Mouse (Mus musculus): ENCODE measurements around the gene Slc45a1. TPM values are rescaled to one million over a fixed set of nuclear protein-coding genes. Genes with fewer than 3 reads are reported as not detected.

Gene Slc45a1
- polyA plus RNA-seq, 1 experiment from 2014 or later = not detected

DNA sequence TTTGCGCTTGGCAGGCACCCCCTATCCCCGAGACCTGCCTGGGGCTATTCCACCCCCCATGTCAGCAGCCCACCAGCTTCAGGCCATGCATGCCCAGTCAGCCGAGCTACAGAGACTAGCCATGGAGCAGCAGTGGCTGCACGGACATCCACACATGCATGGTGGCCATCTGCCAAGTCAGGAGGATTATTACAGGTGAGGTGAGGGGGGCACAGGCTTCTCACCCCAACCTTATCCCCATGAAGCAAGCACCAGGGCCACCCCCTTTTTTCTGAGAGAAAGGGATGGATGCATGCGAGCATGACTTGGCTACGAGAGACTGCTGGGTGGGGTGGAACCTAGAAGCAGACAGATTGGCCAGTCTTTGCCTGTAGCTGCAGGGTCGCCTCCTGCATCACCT is 33.0 kb downstream of the Slc45a1 start:
- Histone ChIP-seq H3K9ac (no peak overlapping the region), H3K27me3 (ENCODE audit: insufficient read depth, low read length) (no peaks in the 10 kb centered on the region), H3K27ac (ENCODE audit: low read depth) (no peak overlapping the region), H3K4me3 (ENCODE audit: low read depth, low read length) (no peak overlapping the region), H3K4me2 (no peak overlapping the region), H3K9me3 (ENCODE audit: low read depth, low read length) (no peaks in the 10 kb centered on the region), H3K36me3 (ENCODE audit: insufficient read depth) (peaks cover 87% of the 10 kb centered on the region), H3K4me1 (ENCODE audit: insufficient read depth) (no peaks in the 10 kb centered on the region)
- DNase-seq (no peak), ATAC-seq (ENCODE audit: insufficient read depth) (no peak)
- no peak for TF ChIP-seq CTCF (IDR thresholded peaks at IDR 0.05; ENCODE audit: low read depth)
- 88% methylated on average over 7 of the region's 7 CpGs for WGBS

DNA sequence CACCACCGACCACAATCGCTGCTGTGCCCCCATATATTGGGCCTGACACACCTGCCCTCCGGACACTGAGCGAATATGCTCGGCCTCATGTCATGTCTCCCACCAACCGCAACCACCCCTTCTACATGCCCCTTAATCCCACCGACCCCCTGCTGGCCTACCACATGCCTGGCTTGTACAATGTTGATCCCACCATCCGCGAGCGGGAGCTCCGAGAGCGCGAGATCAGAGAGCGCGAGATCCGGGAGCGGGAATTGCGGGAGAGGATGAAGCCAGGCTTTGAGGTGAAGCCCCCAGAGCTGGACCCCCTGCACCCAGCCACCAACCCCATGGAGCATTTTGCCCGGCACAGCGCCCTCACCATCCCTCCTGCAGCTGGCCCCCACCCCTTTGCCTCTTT is 35.1 kb downstream of the Slc45a1 start:
- H3K4me3 ChIP-seq (ENCODE audit: low read depth, low read length) = no peak overlapping the region
- H3K27me3 ChIP-seq (ENCODE audit: insufficient read depth, low read length) = no peaks in the 10 kb centered on the region

DNA sequence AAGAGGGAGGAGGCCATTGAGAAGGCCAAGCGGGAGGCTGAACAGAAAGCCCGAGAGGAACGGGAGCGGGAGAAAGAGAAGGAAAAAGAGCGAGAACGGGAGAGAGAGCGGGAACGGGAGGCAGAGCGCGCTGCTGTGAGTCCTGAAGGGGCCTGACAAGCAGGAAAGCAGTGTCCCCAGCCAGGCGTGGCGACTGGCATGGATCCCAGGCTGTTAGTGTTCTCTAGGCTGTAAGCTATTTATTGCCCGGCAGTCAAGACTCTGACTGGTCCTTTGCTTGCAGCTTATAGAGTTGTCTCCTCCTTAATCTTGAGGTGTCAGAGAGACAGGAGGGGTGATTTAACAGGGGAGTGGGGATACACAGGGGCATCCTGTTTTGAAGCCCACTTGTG is 35.9 kb downstream of the Slc45a1 start:
- H3K4me2 ChIP-seq = no peak overlapping the region
- WGBS = 77% methylated on average over 13 of the region's 13 CpGs
- no peak overlapping the region for H3K27ac ChIP-seq (ENCODE audit: low read depth)
- ATAC-seq (ENCODE audit: insufficient read depth) = no peak
- no peak overlapping the region; the same call in 1 of the 2 replicates for H3K9ac ChIP-seq
- no peak for TF ChIP-seq CTCF (IDR thresholded peaks at IDR 0.05; ENCODE audit: low read depth)
- peaks cover 96% of the 10 kb centered on the region for H3K36me3 ChIP-seq (ENCODE audit: insufficient read depth)
- no peak overlapping the region for H3K4me3 ChIP-seq (ENCODE audit: low read depth, low read length)
- peak; percentile 61 for DNase-seq
- H3K27me3 ChIP-seq (ENCODE audit: insufficient read depth, low read length) = no peaks in the 10 kb centered on the region
- H3K9me3 ChIP-seq (ENCODE audit: low read depth, low read length) = no peaks in the 10 kb centered on the region
- no peaks in the 10 kb centered on the region for H3K4me1 ChIP-seq (ENCODE audit: insufficient read depth)

More for the DNA sequence above, 35.1 kb downstream of the Slc45a1 start:
- DNase-seq (no peak), ATAC-seq (ENCODE audit: insufficient read depth) (no peak)
- Histone ChIP-seq H3K4me1 (ENCODE audit: insufficient read depth) (no peaks in the 10 kb centered on the region), H3K27ac (ENCODE audit: low read depth) (no peak overlapping the region), H3K36me3 (ENCODE audit: insufficient read depth) (peaks cover 94% of the 10 kb centered on the region), H3K9me3 (ENCODE audit: low read depth, low read length) (no peaks in the 10 kb centered on the region), H3K4me2 (no peak overlapping the region), H3K9ac (no peak overlapping the region)
- 95% methylated on average over 20 of the region's 20 CpGs for WGBS
- no peak for TF ChIP-seq CTCF (IDR thresholded peaks at IDR 0.05; ENCODE audit: low read depth)

DNA sequence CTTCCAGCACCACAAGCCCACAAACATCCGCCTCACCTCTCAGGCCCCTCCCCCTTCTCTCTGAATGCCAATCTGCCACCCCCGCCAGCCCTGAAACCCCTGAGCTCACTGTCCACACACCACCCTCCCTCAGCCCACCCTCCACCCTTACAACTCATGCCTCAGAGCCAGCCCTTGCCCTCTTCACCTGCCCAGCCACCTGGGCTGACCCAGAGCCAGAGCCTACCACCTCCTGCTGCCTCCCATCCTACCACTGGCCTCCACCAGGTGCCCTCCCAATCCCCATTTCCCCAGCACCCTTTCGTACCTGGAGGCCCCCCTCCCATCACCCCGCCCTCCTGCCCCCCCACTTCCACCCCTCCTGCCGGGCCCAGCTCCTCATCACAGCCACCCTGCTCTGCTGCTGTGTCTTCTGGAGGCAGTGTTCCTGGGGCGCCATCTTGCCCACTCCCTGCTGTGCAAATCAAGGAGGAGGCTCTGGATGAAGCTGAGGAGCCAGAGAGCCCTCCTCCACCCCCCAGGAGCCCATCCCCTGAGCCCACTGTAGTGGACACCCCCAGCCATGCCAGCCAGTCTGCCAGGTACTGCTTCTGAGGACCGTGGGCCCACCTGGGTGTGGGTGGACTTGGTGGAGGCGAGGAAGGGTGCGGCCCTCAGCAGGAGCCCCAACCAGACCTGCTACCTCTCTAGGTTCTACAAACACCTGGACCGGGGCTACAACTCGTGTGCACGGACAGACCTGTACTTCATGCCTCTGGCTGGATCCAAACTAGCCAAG is 36.5 kb downstream of the Slc45a1 start:
- no peak for TF ChIP-seq CTCF (IDR thresholded peaks at IDR 0.05; ENCODE audit: low read depth)
- H3K27me3 ChIP-seq (ENCODE audit: insufficient read depth, low read length) = no peaks in the 10 kb centered on the region
- H3K4me1 ChIP-seq (ENCODE audit: insufficient read depth) = no peaks in the 10 kb centered on the region
- ATAC-seq (ENCODE audit: insufficient read depth) (no peak), DNase-seq (no peak)
- no peak overlapping the region; the same call in 1 of the 2 replicates for H3K9ac ChIP-seq
- WGBS = 84% methylated on average over 12 of the region's 12 CpGs
- H3K36me3 ChIP-seq (ENCODE audit: insufficient read depth) = peaks cover 96% of the 10 kb centered on the region
- H3K4me3 ChIP-seq (ENCODE audit: low read depth, low read length) = no peak overlapping the region
- no peaks in the 10 kb centered on the region for H3K9me3 ChIP-seq (ENCODE audit: low read depth, low read length)
- H3K27ac ChIP-seq (ENCODE audit: low read depth) = no peak overlapping the region
- H3K4me2 ChIP-seq = no peak overlapping the region

DNA sequence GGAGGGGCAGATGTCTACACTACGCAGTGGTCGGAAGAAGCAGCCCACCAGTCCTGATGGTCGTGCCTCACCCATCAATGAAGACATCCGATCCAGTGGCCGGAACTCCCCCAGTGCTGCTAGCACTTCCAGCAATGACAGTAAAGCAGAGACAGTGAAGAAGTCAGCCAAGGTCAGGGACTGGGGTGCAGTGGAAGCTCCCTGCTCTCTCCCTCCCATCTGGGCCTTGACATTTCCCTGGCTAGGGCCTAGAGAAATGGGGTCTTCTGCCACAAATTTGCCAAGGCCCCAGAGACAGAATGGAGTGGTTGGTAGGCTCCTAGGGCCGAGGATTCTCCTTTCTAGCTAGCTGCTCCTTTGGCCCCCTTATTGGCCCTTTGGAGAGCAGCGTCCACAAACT is 38.3 kb downstream of the Slc45a1 start:
- peaks cover 91% of the 10 kb centered on the region for H3K36me3 ChIP-seq (ENCODE audit: insufficient read depth)

DNA sequence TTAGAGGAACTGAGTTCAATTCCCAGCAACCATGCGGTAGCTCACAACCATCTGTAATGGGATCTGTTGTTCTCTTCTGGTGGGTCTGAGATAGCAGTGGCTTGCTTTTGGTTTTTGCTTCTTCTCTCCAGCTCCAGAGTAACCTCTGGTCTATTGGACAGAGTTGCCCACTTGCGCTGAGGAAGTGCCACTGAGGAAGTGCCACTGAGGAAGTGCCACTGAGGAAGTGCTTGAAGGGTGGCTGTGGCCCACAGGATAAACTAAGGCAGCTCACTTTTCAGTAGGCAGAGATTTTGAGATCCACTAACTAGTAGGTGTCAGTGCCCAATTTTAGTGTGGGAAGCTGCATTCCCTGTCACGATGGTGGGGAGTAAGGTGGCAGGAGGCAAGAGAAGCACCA is 43.3 kb downstream of the Slc45a1 start:
- no peak for ATAC-seq (ENCODE audit: insufficient read depth)
- no peaks in the 10 kb centered on the region for H3K4me1 ChIP-seq (ENCODE audit: insufficient read depth)
- no peak overlapping the region for H3K4me2 ChIP-seq
- TF ChIP-seq CTCF (IDR thresholded peaks at IDR 0.05; ENCODE audit: low read depth) = no peak
- no peaks in the 10 kb centered on the region for H3K27me3 ChIP-seq (ENCODE audit: insufficient read depth, low read length)
- peaks cover 44% of the 10 kb centered on the region for H3K36me3 ChIP-seq (ENCODE audit: insufficient read depth)
- H3K4me3 ChIP-seq (ENCODE audit: low read depth, low read length) = no peak overlapping the region
- no peak for DNase-seq
- no peaks in the 10 kb centered on the region for H3K9me3 ChIP-seq (ENCODE audit: low read depth, low read length)
- WGBS = 91% methylated on average over 3 of the region's 3 CpGs
- H3K27ac ChIP-seq (ENCODE audit: low read depth) = no peak overlapping the region
- H3K9ac ChIP-seq = no peak overlapping the region

More for the DNA sequence above, 38.3 kb downstream of the Slc45a1 start:
- H3K9ac ChIP-seq = no peak overlapping the region
- H3K27ac ChIP-seq (ENCODE audit: low read depth) = no peak overlapping the region
- 86% methylated on average over 7 of the region's 7 CpGs for WGBS
- H3K27me3 ChIP-seq (ENCODE audit: insufficient read depth, low read length) = no peaks in the 10 kb centered on the region
- H3K4me2 ChIP-seq = no peak overlapping the region
- H3K4me3 ChIP-seq (ENCODE audit: low read depth, low read length) = no peak overlapping the region
- H3K4me1 ChIP-seq (ENCODE audit: insufficient read depth) = no peaks in the 10 kb centered on the region
- no peak for TF ChIP-seq CTCF (IDR thresholded peaks at IDR 0.05; ENCODE audit: low read depth)
- H3K9me3 ChIP-seq (ENCODE audit: low read depth, low read length) = no peaks in the 10 kb centered on the region
- DNase-seq (no peak), ATAC-seq (ENCODE audit: insufficient read depth) (no peak)

DNA sequence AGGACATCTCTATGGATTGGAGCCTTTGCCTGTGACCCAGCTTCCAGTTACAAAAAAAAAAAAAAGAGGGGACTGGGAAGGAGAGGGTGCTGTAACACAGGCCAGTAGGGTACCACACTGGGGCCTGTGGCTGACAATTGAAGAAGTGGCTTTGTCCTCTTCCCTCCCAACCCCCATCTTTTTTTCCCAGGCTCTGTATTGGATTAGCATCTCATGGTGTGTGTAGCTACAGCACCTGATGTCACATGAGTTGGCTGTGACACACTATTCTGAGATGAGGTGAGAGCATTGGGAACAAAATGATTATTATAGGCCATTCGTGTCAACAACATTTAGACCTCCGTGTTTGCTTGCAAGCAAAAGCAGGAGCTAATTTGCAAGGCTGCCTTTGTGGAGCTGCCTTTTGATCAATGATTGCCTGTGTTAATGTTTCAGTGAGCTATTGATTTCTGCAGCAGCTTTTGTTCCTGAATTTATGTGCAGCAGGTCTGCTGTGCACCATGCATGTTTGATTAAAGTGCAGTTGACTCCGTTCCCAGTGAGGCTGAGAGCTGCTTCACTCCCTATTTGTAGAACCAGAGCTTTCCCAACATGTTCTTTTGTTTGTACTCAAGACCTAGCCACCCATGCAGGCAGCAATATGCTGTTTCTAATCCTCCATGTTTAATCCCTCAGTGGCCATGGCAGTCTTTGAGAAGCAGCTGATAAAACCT is 45.4 kb downstream of the Slc45a1 start:
- peaks cover 23% of the 10 kb centered on the region for H3K36me3 ChIP-seq (ENCODE audit: insufficient read depth)
- no peak for DNase-seq
- no peaks in the 10 kb centered on the region for H3K27me3 ChIP-seq (ENCODE audit: insufficient read depth, low read length)
- no peak overlapping the region for H3K9ac ChIP-seq
- H3K9me3 ChIP-seq (ENCODE audit: low read depth, low read length) = no peaks in the 10 kb centered on the region
- ATAC-seq (ENCODE audit: insufficient read depth) = no peak
- WGBS = 69% methylated on average over 3 of the region's 3 CpGs
- no peak overlapping the region for H3K4me3 ChIP-seq (ENCODE audit: low read depth, low read length)
- H3K4me2 ChIP-seq = no peak overlapping the region
- H3K27ac ChIP-seq (ENCODE audit: low read depth) = no peak overlapping the region
- TF ChIP-seq CTCF (IDR thresholded peaks at IDR 0.05; ENCODE audit: low read depth) = no peak
- H3K4me1 ChIP-seq (ENCODE audit: insufficient read depth) = no peaks in the 10 kb centered on the region

Data from lung, embryonic 14.5 days (tissue).